Mouse (Mus musculus) layer of hippocampus, postnatal 14 days (tissue): ENCODE measurements around the gene Pik3r2. TPM values are rescaled to one million over a fixed set of nuclear protein-coding genes. Genes with fewer than 3 reads are reported as not detected.

Source experiments
- DNase-seq, 2 experiments: peaks; one replicate each; pipeline ENCODE4 v3.0.0; 2021 to 2022; ENCODE audit warnings: low spot score in 2 of 2, mixed read lengths in 1 of 2
- total RNA-seq, 2 experiments: library from RNA; stranded (reverse); gene quantifications; 2 replicates each; pipeline ENCODE4 v1.2.3; 2021

Gene Pik3r2
- total RNA-seq, 2 experiments from 2014 or later = 164 to 178 TPM

DNA sequence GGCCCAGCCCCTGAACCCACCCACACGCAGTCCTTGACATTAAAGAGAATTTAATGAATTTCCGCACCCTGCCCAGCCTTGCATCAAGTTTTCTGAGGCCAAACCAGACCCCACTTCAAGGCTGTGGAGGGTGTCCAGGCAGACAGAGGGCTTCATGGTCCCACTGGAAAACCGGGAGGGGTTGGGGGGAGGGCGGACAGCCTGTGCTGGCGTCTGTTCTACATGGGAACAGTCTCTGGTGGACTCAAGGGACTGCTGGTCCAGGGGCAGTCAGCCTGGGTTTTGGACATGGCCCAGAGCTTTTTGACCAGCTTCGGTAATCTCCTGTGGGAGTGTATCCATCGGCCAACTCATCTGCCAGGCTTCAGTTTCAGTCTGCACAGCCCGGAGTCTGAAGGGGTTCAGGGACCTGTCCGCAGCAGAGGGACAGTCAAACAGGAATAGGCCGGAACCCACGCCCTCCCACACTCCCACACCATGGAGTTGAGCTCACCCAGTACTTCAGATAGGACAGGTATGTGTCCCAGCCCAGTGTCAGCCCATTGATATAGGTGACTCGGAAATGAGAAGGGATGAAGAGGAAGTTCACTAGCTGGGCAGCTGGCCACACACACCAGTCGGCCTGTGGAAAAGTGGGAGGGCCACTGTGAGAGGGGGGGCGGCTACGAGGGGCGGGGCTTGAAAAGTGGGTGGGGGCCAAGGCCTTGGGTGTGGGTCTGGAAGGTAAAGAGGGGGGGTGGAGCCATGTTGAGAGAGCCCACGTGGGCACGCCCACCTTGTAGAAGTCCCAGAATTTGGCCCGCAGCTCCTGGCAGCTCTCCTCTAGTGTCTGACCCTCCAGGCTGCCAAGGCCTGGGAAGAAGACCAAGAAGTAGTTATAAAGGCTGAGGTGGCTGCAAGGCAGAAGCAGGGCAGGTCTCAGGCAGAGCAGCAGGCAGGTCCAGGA is 17.6 kb downstream of the Pik3r2 start:
- peak in 1 of 2 experiments; percentile 45 for DNase-seq

DNA sequence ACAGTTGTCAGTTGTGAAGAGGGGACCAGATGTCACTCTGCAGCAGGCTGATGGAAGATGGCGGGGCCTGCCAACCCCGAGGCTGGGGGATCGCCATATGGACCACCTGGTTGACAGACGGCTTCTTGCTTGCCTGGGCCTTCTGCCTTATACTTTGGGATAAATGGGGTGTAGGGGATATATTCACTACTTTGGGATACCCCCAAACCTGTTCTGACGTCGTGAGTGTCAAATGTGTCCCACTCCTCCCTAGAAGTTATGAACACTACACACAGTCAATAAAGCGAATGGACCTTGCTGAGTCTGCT is 18.3 kb downstream of the Pik3r2 start:
- peak; percentile 75 to 82 for DNase-seq

DNA sequence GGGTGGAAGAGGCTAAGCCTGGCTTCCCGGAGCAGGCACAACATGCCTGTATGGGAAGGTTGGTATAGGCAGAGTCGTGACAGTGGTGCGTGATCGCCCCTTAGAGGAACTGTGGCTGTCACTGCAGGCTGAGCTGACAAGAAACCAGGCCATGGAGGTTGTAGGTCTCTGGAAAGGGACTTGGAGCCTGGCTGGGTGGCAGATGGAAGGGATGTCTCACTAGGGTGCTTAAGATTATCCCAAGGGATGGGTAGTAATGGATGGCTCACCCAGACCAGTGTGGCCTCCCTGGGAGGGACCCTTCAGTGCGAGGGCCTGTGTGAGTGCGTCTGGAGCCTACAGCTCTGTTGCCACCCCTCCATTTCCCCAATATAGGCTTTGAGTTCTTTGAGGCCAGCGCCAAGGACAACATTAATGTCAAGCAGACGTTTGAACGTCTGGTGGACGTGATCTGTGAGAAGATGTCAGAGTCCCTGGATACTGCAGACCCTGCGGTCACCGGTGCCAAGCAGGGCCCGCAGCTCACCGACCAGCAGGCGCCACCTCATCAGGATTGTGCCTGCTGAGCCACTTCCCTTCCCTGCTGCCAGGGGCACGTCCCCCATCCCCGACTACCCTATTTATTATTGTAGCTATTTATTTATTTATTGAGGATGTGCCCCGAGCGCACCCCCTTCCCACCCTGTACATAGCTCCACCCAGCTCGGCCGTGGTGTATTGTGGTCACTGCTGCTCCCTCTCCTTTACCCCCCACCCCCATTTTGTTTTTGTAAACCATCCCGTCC is 18.8 kb downstream of the Pik3r2 start:
- DNase-seq = peak in 1 of 2 experiments; percentile 45

DNA sequence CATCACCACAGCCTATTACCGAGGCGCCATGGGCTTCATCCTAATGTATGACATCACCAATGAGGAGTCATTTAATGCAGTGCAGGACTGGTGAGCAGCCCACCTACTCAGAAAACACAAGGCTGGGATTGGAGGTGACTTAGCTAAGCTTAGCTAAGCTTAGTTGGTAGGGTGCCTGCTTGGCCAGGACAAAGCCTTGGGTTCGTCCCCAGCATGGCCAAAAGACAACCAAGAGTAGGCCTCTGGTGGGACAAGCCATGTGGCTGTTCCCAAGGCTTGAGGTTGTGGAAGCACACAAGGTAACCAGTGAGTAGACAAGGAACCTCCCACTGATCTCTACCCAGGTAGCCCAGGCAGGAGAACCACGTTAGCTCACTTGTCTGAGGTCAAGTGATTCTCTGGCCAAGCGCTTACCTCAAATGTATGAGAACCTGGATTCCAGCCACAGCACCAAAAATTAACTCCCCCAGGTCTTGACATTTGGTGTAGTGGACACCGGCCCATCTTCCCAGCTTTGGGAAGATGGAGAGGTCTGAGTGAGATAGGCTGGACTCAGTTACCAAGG is 20.0 kb downstream of the Pik3r2 start:
- no peak for DNase-seq

DNA sequence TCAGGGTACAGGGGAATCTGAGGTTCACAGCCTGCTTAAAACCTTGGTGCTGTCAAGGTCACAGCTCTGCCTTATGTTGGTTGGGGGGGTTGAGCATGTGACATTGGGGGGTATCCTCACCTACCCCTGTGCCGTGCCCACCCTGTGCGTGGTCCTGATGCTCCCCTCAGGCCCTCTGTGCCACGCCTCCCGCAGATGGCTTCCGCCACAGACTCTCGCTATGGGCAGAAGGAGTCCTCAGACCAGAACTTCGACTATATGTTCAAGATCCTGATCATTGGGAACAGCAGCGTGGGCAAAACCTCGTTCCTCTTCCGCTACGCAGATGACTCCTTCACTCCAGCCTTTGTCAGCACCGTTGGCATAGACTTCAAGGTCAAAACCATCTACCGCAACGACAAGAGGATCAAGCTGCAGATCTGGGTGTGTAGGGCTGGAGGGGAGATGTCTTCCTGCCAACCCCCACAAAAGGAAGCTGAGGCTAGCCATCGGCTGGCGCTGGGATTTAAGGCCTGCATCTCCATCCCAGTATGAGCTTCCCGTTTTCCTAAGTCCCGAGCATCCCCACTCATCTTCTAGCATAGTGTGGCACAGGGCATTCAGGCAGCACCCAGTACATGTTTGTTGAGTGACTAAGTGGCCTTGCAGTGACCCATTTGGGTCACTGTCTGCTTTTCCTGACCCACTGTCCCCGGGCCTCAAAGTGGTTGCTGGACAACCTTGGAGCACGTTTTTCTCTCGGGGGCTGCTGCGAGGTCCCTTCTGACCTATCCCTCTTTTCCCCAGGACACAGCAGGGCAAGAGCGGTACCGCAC is 20.6 kb downstream of the Pik3r2 start:
- peak in 1 of 2 experiments; percentile 6 for DNase-seq

DNA sequence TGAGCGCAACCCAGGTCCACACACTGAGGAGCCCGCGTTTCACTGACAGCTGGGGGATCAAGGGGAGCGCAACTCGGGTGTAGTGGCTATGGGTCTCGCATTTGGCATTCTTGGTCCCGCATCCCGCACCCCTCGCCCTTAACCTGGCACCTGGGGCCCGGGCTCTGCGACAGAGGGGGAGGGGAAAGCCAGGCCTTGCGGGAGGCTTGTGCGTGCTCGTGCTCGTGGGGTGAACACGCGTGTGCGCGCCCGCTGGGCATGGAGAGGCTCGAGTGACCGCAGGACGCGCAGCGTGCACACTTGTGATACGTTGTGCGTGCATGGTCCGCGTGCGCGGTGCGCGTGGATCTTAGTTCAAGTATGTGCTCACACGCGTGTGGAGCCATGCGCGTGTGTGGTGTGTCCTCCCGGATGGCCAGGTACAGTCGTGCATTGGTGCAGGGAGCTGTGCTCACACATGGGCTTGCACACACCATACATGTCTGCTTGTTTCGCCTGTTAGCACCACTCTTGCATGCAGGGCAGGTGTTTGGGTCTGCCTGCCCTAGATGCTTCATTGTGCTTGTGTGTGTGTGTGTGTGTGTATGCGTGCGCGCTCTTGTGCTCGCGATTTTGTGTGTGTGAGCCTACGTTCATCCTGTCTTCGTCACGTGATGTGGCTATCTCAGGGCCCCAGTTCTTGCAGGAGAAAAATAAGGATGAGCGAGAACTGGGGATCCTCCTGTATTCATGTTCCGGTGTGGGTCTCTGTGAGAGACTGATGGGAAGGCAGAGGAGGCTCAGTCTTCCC is 21.4 kb downstream of the Pik3r2 start:
- DNase-seq = peak; percentile 79

DNA sequence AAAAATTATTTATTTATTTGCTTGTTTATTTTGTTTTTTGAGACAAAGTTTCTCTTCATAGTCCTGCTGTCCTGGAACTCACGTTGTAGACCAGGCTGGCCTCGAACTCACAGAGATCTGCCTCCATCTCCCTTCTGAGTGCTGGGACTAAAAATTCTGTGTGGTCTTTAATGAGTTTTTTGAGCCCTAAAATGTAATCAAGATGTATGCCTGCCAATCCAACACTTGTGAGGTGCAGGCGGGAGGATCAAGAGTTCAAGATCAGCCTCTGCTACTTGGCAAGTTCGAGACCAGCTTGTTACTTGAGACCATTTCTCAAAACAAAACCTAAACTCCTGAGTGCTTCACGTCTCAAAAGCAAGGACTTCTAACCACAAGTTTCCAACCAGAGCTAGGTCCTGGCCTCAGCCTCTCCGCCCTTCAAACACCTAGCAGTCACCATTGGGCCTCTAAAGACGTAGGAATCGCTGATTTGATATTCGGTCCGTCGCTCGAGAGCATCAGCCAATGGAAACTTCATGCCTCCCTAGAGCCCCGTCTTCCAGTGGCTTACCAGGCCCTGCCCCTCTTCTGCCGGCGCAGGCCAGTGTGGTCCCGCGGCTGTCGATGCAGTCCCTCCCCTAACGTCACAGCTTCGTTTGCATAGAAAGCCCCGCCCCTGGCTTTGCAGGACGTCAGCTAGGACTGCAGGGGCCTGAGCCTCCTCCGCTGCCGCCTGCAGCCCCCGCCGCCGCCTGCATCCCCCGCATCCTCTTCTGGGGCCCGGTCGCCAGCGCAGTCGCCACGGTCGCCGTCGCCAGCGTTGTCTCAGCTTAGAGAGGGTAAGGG is 22.3 kb downstream of the Pik3r2 start, which contains the start of gene Rab3a:
Gene Rab3a, plus strand, starts transcription at position 637 of the 828 bp plus-strand sequence.
- DNase-seq = peak; percentile 92 to 98

DNA sequence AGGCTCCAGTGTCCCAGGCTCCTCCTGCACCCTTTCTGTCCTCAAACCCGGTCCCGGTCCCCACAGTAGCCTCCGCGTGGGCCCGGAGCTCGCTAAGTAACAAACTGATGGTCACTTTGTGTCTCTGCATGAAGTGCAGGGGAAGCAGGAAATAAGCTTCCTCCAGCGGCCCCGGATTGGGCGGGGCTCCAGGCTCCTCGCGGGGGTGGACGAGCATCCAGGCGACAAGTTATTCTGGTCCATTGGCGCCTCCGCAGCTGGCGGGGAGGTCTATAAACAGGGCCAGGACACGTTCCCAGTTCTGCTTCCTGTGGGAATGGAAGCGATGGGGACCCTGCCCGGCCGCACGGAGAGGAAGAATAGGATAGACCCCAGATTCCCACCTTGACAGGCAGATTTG is 23.4 kb downstream of the Pik3r2 start:
- peak; percentile 72 to 75 for DNase-seq

DNA sequence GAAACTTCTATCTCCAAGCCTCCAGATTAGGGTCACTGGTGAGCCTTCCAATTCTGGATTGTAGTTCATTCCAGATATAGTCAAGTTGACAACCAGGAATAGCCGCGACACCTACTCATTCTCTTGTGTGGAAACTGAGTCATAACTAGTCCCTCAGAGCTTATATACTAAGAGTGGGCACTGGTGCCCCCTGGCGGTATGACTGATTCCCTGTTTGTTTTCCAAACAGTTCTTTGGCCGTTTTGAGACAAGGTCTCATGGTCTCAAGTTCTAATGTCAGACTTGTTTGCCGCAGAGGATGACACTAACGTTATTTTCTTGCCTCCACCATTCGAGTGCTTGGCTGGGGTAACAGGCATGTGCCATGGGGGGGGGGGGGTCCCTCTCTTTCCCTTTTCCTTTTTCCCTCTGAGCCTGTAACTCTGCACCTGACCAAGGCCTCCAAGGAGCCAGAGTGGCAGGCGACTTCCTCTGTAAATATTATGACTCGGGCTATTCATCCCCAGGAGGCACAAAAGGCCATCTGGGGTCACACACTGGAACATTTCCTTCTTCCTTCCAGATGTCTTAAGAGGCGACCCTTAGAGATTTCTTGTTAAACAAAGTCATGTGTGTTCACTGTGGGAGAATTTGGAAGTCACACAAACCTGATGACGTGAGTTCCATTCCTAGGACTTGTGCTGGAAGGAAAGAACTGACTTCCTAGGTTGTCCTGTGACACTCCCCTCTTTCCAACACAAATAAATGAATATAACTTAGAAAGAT is 24.3 kb downstream of the Pik3r2 start:
- DNase-seq = peak; percentile 74 to 82

DNA sequence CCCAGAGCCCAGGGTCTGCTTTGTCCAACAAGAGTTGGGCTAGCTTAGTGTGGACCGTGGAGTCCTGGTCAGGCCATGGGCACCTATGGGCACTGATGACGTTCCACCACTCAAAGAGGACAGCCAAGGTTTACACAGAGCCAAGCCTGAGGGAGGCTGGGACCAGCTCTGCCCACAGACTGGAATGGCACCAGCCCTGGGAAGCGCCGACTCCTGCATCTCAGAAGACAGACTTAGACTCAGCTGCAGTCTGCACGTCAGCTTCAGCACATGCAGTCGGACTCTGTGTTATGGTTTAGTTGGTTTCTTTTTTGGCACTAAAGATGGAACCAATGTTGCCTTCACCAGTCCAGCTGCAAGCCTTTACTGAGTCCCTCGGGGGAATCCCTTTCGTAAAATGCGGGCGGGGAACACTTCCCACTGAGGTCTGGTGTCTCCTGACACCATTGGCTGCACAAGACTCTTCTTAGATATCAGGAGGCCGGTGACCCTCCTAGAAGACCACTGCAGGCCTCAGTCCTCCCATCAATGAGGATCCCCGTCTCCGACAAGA is 26.3 kb downstream of the Pik3r2 start:
- DNase-seq = no peak

DNA sequence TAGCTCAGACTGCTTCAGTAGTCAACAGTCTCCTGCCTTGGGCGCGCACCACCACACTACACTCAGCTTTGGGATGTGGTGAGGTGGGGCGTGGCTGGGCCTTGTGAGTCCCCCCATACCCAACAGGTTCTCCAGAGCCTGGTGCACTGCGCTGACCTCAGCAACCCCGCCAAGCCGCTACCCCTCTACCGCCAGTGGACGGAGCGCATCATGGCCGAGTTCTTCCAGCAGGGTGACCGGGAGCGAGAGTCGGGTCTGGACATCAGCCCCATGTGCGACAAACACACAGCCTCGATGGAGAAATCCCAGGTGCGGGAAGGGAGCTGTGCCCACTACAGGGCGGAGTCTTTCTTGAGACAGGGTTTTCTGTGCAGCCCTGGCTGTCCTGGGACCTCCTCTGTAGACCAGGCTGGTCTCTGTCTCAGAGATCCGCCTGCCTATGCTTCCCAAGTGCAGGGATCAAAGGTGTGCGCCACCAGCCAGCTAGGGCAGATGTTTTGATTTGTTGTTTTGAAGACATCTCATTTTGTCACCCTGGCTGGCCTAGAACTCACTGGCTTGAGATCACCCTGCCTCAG is 27.3 kb downstream of the Pik3r2 start:
- DNase-seq = no peak

DNA sequence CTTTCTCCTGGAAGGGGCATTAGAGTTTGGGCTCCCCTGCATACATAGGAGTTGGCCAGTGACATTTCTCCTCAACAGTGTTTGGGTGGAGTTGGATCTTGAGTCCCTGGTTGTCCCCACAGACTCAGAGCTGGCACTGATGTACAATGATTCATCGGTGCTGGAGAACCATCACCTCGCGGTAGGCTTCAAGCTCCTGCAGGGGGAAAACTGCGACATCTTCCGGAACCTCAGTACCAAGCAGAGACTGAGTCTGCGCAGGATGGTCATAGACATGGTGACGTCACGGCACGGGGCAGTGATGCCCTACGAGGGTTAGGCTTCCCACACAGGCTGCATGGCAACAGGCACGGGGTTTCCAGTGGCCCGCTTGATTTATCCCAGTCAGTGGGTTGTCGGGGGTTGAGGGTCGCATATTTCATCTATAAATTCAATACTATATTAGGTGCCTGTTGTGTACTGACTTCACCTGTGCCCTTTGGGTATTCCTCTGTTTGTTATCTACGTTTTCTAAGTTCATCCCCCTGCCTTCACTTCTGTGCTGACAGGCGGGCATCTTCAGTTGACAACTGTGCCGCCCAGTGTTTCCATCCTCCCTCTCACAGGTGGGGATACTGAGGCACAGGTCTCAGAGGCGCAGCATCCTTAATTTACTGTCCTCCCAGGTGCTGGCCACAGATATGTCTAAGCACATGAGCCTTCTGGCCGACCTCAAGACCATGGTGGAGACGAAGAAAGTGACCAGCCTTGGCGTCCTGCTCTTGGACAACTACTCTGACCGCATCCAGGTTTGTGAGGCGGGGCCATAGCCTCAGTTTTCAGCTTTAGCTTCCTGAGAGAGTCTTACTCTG is 28.0 kb downstream of the Pik3r2 start:
- no peak for DNase-seq

DNA sequence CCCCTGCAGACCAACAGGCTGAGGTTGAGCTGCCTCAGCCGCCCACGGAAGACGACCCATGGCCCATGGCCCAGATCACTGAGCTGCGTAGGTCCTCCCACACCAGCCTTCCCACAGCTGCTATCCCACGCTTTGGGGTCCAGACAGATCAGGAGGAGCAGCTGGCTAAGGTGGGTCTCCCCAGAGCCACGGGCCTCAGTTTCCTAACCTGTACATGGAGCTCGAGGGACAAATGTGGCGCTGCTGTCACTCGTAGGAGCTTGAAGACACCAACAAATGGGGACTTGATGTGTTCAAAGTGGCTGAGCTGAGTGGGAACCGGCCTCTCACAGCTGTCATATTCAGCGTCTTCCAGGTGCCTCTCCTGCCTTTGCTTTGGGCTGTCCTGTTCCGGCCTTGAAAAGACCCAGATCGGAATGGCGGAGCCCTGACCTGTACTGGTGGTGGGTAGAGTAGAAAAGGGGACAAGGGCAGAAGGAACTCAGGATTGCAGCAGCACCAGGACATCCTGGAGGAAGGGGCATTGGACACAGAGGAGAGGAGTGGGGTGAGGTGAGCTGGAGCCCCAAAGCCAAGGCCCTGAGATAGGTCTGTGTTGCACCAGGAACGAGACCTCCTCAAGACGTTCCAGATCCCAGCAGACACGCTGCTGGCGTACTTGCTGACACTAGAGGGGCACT is 29.2 kb downstream of the Pik3r2 start:
- DNase-seq = no peak

DNA sequence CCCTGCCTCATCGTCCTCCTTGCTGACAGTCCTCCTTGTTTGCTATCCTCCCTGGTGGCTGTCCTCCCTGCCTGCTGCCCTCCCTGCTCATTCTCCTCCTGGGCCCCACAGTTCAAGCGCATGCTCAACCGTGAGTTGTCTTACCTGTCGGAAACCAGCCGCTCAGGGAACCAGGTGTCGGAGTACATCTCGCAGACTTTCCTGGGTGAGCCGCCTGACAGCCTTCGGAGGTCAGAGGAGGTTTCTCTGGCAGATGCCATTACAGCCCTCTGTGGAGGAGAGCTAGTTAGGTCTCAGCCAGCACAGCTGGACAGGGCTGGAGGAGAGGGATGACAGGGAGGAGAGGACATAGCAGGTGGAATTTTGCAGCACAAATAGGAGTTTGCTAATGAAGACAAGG is 29.8 kb downstream of the Pik3r2 start:
- no peak for DNase-seq

DNA sequence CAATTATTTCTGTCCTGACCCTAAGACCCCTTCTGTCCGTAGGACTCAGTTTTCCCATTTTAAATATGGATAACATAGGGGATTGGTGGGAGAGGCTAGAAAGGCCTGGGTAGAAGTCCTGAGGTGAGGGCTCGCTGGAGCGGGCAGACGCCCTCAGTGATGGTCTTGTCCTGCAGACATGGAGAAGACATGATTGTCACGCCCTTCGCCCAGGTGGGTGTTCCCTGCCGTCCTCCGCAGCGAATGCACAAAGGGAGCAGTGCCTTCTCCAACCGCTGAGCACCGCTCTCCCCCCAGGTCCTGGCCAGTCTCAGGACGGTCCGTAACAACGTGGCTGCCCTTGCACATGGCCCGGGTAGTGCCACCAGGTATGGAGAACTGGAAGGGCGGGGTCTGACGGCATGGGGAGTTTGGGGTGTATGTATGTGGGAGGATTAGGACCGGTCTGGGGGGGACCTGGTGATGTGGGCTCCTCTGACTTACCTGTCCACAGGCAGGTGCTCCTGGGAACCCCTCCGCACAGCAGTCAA is 30.8 kb downstream of the Pik3r2 start:
- no peak for DNase-seq

DNA sequence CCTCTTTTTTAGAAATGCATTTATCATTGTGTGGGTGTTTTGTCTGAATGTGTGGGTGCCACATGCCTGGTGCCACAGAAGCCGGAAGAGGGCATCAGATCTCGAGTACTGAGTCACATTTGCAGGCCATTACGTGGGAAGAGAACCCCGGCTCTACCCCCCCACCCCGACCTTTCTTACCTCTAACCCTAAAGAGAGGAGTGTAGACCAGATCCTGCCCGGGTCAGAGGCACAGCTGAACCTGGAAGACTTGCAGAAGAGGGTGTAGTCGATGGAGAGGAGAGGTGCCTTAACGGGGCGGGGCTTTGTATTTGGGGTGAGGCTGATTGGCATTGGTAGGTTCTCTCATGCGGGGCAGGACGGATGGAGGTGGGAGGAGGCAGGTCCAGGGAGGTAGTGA is 31.7 kb downstream of the Pik3r2 start:
- DNase-seq = no peak
